Mouse (Mus musculus): ENCODE measurements at regions not wholly inside any gene's neighbourhood (a gene's known extent, or its start where the extent isn't known, plus 50 kb on each side); places are given as distances from the start of the nearest gene placed in this dataset.

DNA sequence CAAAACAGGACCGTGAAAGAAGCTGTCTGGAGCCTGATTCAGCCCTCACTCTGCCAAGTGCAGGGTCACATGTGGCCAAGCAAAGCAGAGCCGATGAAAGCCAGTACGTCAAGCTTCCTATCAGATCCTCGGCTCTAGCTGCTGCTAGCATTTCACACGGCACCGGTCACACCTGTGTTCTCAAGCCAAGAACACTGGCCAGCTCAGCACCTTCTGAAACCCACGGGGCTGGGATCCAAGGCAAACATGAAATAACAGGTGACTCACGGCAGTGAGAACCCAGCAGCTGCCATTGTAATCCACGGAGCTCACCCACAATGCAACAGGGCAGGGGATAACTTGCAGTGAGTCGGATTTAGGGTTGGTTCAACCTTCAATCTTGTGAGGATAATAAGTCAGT lies 427.3 kb upstream of the Jarid2 start:
- Histone ChIP-seq H3K4me2 (replicated peaks; ENCODE audit: low read depth) (no peak overlapping the region), H3K4me1 (replicated peaks; ENCODE audit: control insufficient read depth, insufficient read depth) (no peaks in the 10 kb centered on the region), H3K9me3 (ENCODE audit: control insufficient read depth, low read length) (no peaks in the 10 kb centered on the region), H3K36me3 (ENCODE audit: control insufficient read depth, insufficient read depth, low read length) (no peaks in the 10 kb centered on the region), H3K9ac (ENCODE audit: low read length) (no peak overlapping the region), H3K27me3 (ENCODE audit: control insufficient read depth, insufficient read depth, low read length) (no peaks in the 10 kb centered on the region), H3K4me3 (ENCODE audit: low read depth, low read length) (no peak overlapping the region), H3K27ac (replicated peaks) (no peak overlapping the region)
- peak; percentile 98 for ATAC-seq (ENCODE audit: low FRiP score, low TSS enrichment)
- TF ChIP-seq CTCF (IDR thresholded peaks at IDR 0.05; ENCODE audit: low read depth) (no peak), EP300 (optimal IDR thresholded peaks at IDR 0.05) (no peak)
- DNase-seq (ENCODE audit: low spot score): peak; percentile 90
- 36% methylated on average over 10 of the region's 10 CpGs for WGBS

DNA sequence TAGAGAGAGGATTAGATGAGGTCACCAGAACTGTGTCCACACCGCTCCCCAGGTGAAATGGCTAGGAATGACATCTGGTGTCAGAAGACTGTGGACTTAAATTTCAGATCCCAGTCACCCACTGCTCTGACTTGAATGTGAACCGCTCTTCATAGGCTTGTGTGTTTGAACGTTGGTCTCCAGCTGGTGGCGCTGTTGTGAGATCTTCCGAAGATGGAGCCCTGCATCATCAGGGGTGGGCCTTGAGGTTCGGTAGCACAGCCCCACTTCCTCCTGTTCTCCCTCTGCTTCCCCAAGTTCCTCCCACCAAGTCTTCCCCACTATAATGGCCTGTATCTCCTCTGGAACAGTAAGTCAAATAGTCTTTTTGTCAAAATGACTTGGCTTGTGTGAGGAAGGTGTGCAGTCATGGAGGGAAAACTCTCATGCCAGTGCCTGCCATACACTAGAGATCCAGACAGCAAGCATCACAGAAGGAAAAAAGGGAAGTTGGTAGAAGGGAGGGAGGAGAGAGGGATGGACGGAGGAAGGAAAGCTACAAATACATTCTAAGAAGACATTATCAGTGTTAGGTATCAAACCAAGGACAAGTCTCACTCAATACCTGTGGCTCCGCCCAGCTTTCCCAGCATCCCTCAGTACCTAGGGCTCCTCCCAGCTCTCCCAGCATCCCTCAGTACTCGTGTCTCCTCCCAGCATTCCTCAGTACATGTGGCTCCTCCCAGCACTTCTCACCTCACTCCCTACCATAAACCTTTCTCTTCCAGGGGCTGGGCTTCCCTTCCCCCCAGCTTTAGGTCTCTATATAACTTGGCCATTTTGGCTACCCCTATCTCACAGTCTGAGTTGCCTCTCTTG lies 423.9 kb upstream of the Jarid2 start:
- 71% methylated on average over 9 of the region's 9 CpGs for WGBS
- no peak for ATAC-seq (ENCODE audit: low FRiP score, low TSS enrichment)
- no peaks in the 10 kb centered on the region for H3K4me1 ChIP-seq (replicated peaks; ENCODE audit: control insufficient read depth, insufficient read depth)

DNA sequence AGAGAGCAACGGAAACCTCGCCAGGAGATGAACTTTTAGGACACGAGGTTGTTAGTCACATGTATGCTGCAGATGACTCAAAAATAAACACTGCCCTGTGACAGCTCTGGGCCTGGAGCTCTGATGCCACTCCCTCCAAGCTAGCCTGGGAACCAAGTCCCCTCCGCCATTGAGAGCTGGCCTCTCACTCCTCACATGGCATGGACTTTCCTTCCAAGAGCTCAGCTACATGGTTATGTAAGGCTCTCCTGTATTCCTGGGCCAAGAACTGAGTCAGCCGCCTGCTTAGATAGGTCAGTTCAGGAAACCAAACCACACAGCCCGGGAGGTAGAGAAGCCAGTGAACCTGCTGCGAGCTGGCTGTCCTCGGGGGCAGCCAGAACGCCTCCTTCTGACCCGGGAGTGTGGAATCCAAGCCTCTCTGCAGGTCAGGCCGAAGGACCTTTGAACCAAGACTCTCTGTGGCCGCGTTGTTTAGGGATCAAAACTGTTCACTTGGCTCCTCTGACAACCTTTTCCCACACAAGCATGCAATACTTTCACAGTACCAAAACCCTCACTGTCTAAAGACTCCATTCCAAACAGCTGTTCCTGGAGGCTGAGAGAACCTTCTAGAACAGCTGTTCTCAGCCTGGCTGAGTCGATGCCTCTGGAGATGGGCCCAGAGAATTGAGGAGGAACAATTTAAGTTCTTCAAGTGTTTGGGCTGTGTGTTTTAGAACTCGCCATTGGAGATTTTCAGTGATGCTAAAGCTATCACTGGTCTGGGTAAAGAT lies 422.8 kb upstream of the Jarid2 start:
- H3K27me3 ChIP-seq (ENCODE audit: control insufficient read depth, insufficient read depth, low read length): no peaks in the 10 kb centered on the region
- no peak overlapping the region for H3K27ac ChIP-seq (replicated peaks)
- TF ChIP-seq EP300 (optimal IDR thresholded peaks at IDR 0.05) (no peak), CTCF (IDR thresholded peaks at IDR 0.05; ENCODE audit: low read depth) (no peak)
- WGBS: 62% methylated on average over 15 of the region's 15 CpGs
- no peak overlapping the region for H3K9ac ChIP-seq (ENCODE audit: low read length)
- no peak overlapping the region for H3K4me2 ChIP-seq (replicated peaks; ENCODE audit: low read depth)
- H3K9me3 ChIP-seq (ENCODE audit: control insufficient read depth, low read length): no peaks in the 10 kb centered on the region
- DNase-seq (ENCODE audit: low spot score): no peak
- no peaks in the 10 kb centered on the region for H3K36me3 ChIP-seq (ENCODE audit: control insufficient read depth, insufficient read depth, low read length)
- H3K4me1 ChIP-seq (replicated peaks; ENCODE audit: control insufficient read depth, insufficient read depth): no peaks in the 10 kb centered on the region
- H3K4me3 ChIP-seq (ENCODE audit: low read depth, low read length): no peak overlapping the region
- no peak; the same call in 1 of the 2 replicates for ATAC-seq (ENCODE audit: low FRiP score, low TSS enrichment)

More for the DNA sequence above, 423.9 kb upstream of the Jarid2 start:
- Histone ChIP-seq H3K4me2 (replicated peaks; ENCODE audit: low read depth) (no peak overlapping the region), H3K36me3 (ENCODE audit: control insufficient read depth, insufficient read depth, low read length) (no peaks in the 10 kb centered on the region), H3K27ac (replicated peaks) (no peak overlapping the region), H3K27me3 (ENCODE audit: control insufficient read depth, insufficient read depth, low read length) (no peaks in the 10 kb centered on the region), H3K4me3 (ENCODE audit: low read depth, low read length) (no peak overlapping the region), H3K9me3 (ENCODE audit: control insufficient read depth, low read length) (no peaks in the 10 kb centered on the region), H3K9ac (ENCODE audit: low read length) (no peak overlapping the region)
- no peak for DNase-seq (ENCODE audit: low spot score)
- TF ChIP-seq CTCF (IDR thresholded peaks at IDR 0.05; ENCODE audit: low read depth): peak; percentile 43
- no peak for TF ChIP-seq EP300 (optimal IDR thresholded peaks at IDR 0.05)

DNA sequence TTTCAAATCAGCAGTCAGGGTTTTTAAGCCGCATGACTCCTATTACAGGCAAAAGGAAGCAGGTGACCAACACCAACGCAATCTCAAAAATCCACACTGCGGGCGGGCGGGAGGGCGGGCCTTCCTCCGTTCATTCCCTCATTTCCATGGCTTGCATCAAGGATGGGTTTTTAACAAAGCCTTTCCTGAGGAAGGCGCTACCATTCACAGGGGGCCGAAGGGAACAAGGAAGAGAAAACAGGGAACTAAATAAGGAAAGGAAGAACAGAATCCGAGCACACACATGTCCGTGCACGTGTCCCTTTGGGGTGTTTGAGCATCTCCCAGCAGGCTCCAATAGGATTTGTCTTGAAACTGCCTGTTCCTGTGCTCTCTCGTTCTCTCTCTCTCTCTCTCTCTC lies 421.0 kb upstream of the Jarid2 start:
- H3K27me3 ChIP-seq (ENCODE audit: control insufficient read depth, insufficient read depth, low read length): no peaks in the 10 kb centered on the region
- H3K4me2 ChIP-seq (replicated peaks; ENCODE audit: low read depth): no peak overlapping the region
- DNase-seq (ENCODE audit: low spot score): no peak
- H3K4me3 ChIP-seq (ENCODE audit: low read depth, low read length): no peak overlapping the region
- no peaks in the 10 kb centered on the region for H3K9me3 ChIP-seq (ENCODE audit: control insufficient read depth, low read length)
- H3K9ac ChIP-seq (ENCODE audit: low read length): no peak overlapping the region
- TF ChIP-seq CTCF (IDR thresholded peaks at IDR 0.05; ENCODE audit: low read depth): no peak
- no peak for TF ChIP-seq EP300 (optimal IDR thresholded peaks at IDR 0.05)
- H3K4me1 ChIP-seq (replicated peaks; ENCODE audit: control insufficient read depth, insufficient read depth): no peaks in the 10 kb centered on the region
- no peaks in the 10 kb centered on the region for H3K36me3 ChIP-seq (ENCODE audit: control insufficient read depth, insufficient read depth, low read length)
- WGBS: 71% methylated on average over 13 of the region's 13 CpGs
- no peak for ATAC-seq (ENCODE audit: low FRiP score, low TSS enrichment)
- H3K27ac ChIP-seq (replicated peaks): no peak overlapping the region

DNA sequence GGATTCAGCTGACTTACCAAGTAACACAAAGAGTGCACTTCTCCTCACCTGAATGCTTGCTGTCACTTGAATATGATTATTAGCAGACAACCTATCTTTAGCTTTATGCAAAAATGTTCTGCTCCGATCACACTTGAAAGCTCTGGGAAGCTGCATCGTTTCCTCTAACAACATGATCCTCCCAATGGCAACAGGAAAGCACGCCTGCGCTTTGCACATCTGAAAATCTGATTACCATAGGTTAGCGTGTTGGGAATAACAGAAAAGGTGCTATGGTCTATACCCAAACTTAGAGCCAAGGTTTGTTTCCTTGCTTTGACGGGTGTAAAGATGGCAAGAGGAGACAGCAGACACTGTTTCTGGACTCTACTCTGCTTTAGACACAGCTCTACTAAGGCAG lies 417.0 kb upstream of the Jarid2 start:
- Histone ChIP-seq H3K36me3 (ENCODE audit: control insufficient read depth, insufficient read depth, low read length) (no peaks in the 10 kb centered on the region), H3K27me3 (ENCODE audit: control insufficient read depth, insufficient read depth, low read length) (no peaks in the 10 kb centered on the region), H3K4me1 (replicated peaks; ENCODE audit: control insufficient read depth, insufficient read depth) (no peaks in the 10 kb centered on the region), H3K4me3 (ENCODE audit: low read depth, low read length) (no peak overlapping the region), H3K9me3 (ENCODE audit: control insufficient read depth, low read length) (no peaks in the 10 kb centered on the region), H3K9ac (ENCODE audit: low read length) (no peak overlapping the region), H3K27ac (replicated peaks) (no peak overlapping the region), H3K4me2 (replicated peaks; ENCODE audit: low read depth) (no peak overlapping the region)
- TF ChIP-seq EP300 (optimal IDR thresholded peaks at IDR 0.05) (no peak), CTCF (IDR thresholded peaks at IDR 0.05; ENCODE audit: low read depth) (no peak)
- no peak for ATAC-seq (ENCODE audit: low FRiP score, low TSS enrichment)
- 91% methylated on average over 6 of the region's 6 CpGs for whole genome bisulfite sequencing
- DNase-seq (ENCODE audit: low spot score): no peak

Data from stomach, postnatal 0 days (tissue).